In genomic region chr12:106227563-106227840, GRCm38 (mm10) we compare ENCODE assay signal across 11 mouse cellular contexts.
DNase-seq lines count a peak whose midpoint lies in the region; ATAC-seq and TF ChIP-seq lines count a peak whose summit lies in the region.
"Had no signal": no experiment of that assay in that cellular context is flagged by ENCODE, and none has a peak within 500 bp of the region (broad histone marks: within the 10 kb centered on the region; RNA-seq: fewer than 3 reads in every experiment).

No protein-coding gene starts in this region.

- H3K36me3 ChIP-seq in hindbrain, embryonic 10.5 days = no peaks in the 10 kb centered on the region
- no peaks in the 10 kb centered on the region for H3K36me3 ChIP-seq in hindbrain, embryonic 11.5 days (ENCODE audit: control insufficient read depth, insufficient read depth, low read length)
- H3K36me3 ChIP-seq in embryonic facial prominence, embryonic 12.5 days = no peaks in the 10 kb centered on the region
- H3K36me3 ChIP-seq in forebrain, postnatal 0 days (ENCODE audit: insufficient read depth) = no peaks in the 10 kb centered on the region
- no peaks in the 10 kb centered on the region for H3K36me3 ChIP-seq in midbrain, embryonic 15.5 days (replicated peaks)
- H3K36me3 ChIP-seq: liver, embryonic 13.5 days had no signal

- 0 out of 2 replicates have a peak overlapping the region, but pooled peaks have one; percentile 3 for H3K4me3 ChIP-seq in hindbrain, embryonic 10.5 days
- no peak overlapping the region for H3K4me3 ChIP-seq in hindbrain, embryonic 11.5 days (ENCODE audit: low read depth, low read length)
- H3K4me3 ChIP-seq in embryonic facial prominence, embryonic 12.5 days = no peak overlapping the region
- H3K4me3 ChIP-seq in forebrain, postnatal 0 days (ENCODE audit: low read depth, low read length) = peak overlapping the region; percentile 16; the same call in 1 of the 2 replicates
- H3K4me3 ChIP-seq in midbrain, embryonic 15.5 days = no peak overlapping the region
- H3K4me3 ChIP-seq: liver, embryonic 13.5 days had no signal

- H3K9ac ChIP-seq in hindbrain, embryonic 11.5 days (ENCODE audit: low read depth, low read length) = no peak overlapping the region
- H3K9ac ChIP-seq in embryonic facial prominence, embryonic 12.5 days = no peak overlapping the region
- H3K9ac ChIP-seq in forebrain, postnatal 0 days = peak overlapping the region; percentile 42
- no peak overlapping the region for H3K9ac ChIP-seq in midbrain, embryonic 15.5 days
- H3K9ac ChIP-seq: liver, embryonic 13.5 days had no signal

- TF ChIP-seq CTCF in forebrain, postnatal 0 days (IDR thresholded peaks at IDR 0.05; ENCODE audit: low read depth) = no peak

- H3K4me1 ChIP-seq in hindbrain, embryonic 10.5 days (replicated peaks) = peaks cover 32% of the 10 kb centered on the region
- H3K4me1 ChIP-seq in hindbrain, embryonic 11.5 days (replicated peaks; ENCODE audit: control insufficient read depth, insufficient read depth, low read length) = peaks cover 7% of the 10 kb centered on the region
- peaks cover 16% of the 10 kb centered on the region for H3K4me1 ChIP-seq in embryonic facial prominence, embryonic 12.5 days
- H3K4me1 ChIP-seq in forebrain, postnatal 0 days (ENCODE audit: insufficient read depth) = peaks cover 7% of the 10 kb centered on the region; the same call in 1 of the 2 replicates
- H3K4me1 ChIP-seq in midbrain, embryonic 15.5 days = peaks cover 37% of the 10 kb centered on the region
- H3K4me1 ChIP-seq: liver, embryonic 13.5 days had no signal

- no peak overlapping the region; the same call in 1 of the 2 replicates for H3K4me2 ChIP-seq in hindbrain, embryonic 11.5 days (replicated peaks; ENCODE audit: low read depth, low read length)
- H3K4me2 ChIP-seq in embryonic facial prominence, embryonic 12.5 days (replicated peaks) = peak overlapping the region; percentile 43
- H3K4me2 ChIP-seq in forebrain, postnatal 0 days (ENCODE audit: low read depth) = peak overlapping the region; percentile 46
- peak overlapping the region; percentile 44 for H3K4me2 ChIP-seq in midbrain, embryonic 15.5 days
- H3K4me2 ChIP-seq: liver, embryonic 13.5 days had no signal

- ATAC-seq in hindbrain, embryonic 11.5 days (ENCODE audit: low FRiP score) = no peak
- no peak for ATAC-seq in embryonic facial prominence, embryonic 12.5 days (ENCODE audit: insufficient number of reproducible peaks, insufficient read depth, low FRiP score, low TSS enrichment)
- ATAC-seq in forebrain, postnatal 0 days = 0 out of 2 replicates have a peak, but pooled peaks have one; percentile 23
- ATAC-seq in midbrain, embryonic 15.5 days (replicated peaks) = 0 out of 2 replicates have a peak, but pooled peaks have one; percentile 4

- WGBS in hindbrain, embryonic 10.5 days = 41% methylated on average over 8 of the region's 8 CpGs
- WGBS in hindbrain, embryonic 11.5 days = 38% methylated on average over 8 of the region's 8 CpGs
- 38% methylated on average over 8 of the region's 8 CpGs for WGBS in embryonic facial prominence, embryonic 12.5 days
- WGBS in forebrain, postnatal 0 days = 23% methylated on average over 8 of the region's 8 CpGs
- 31% methylated on average over 8 of the region's 8 CpGs for WGBS in midbrain, embryonic 15.5 days

- no peak for DNase-seq in hindbrain, embryonic 10.5 days (ENCODE audit: low spot score)
- no peak for DNase-seq in hindbrain, embryonic 11.5 days (ENCODE audit: low spot score)
- no peak for DNase-seq in forebrain, postnatal 0 days
- no peak for DNase-seq in thymus, postnatal 10 days (ENCODE audit: low spot score in 2 of 2)
- DNase-seq in thymus, postnatal 25 days = no peak
- DNase-seq in cerebellum, adult 9-11 months = no peak
- DNase-seq: cerebellum, postnatal 25 days; liver, embryonic 13.5 days; thymus, adult 2 months had no signal

- H3K9me3 ChIP-seq in hindbrain, embryonic 10.5 days = no peaks in the 10 kb centered on the region
- H3K9me3 ChIP-seq in hindbrain, embryonic 11.5 days (ENCODE audit: control insufficient read depth, low read length) = no peaks in the 10 kb centered on the region
- H3K9me3 ChIP-seq in embryonic facial prominence, embryonic 12.5 days = no peaks in the 10 kb centered on the region
- no peaks in the 10 kb centered on the region for H3K9me3 ChIP-seq in forebrain, postnatal 0 days (ENCODE audit: low read length)
- no peaks in the 10 kb centered on the region for H3K9me3 ChIP-seq in midbrain, embryonic 15.5 days
- H3K9me3 ChIP-seq: liver, embryonic 13.5 days had no signal

- peaks cover 17% of the 10 kb centered on the region for H3K27me3 ChIP-seq in hindbrain, embryonic 10.5 days (ENCODE audit: insufficient read depth, poor library complexity, severe bottlenecking)
- H3K27me3 ChIP-seq in hindbrain, embryonic 11.5 days (ENCODE audit: control insufficient read depth, insufficient read depth, low read length) = no peaks in the 10 kb centered on the region; the same call in 1 of the 2 replicates
- H3K27me3 ChIP-seq in embryonic facial prominence, embryonic 12.5 days = peaks cover 14% of the 10 kb centered on the region; the same call in 1 of the 2 replicates
- no peaks in the 10 kb centered on the region for H3K27me3 ChIP-seq in forebrain, postnatal 0 days (ENCODE audit: insufficient read depth, low read length)
- H3K27me3 ChIP-seq in midbrain, embryonic 15.5 days (replicated peaks) = no peaks in the 10 kb centered on the region
- H3K27me3 ChIP-seq: liver, embryonic 13.5 days had no signal

- peak overlapping the region; percentile 72; the same call in 1 of the 2 replicates for H3K27ac ChIP-seq in hindbrain, embryonic 10.5 days
- H3K27ac ChIP-seq in hindbrain, embryonic 11.5 days (ENCODE audit: low read depth, low read length) = no peak overlapping the region
- H3K27ac ChIP-seq in embryonic facial prominence, embryonic 12.5 days = no peak overlapping the region
- H3K27ac ChIP-seq in forebrain, postnatal 0 days (ENCODE audit: low read depth, low read length) = no peak overlapping the region
- peak overlapping the region; percentile 63 for H3K27ac ChIP-seq in midbrain, embryonic 15.5 days
- H3K27ac ChIP-seq: liver, embryonic 13.5 days had no signal

Comparison
In these comparisons a context has a peak if more than half of its experiments do, and no peak if none do; other contexts are left out.
1. H3K27ac ChIP-seq: peak in hindbrain, embryonic 10.5 days (single experiment) and midbrain, embryonic 15.5 days (single experiment); none in hindbrain, embryonic 11.5 days (single experiment), embryonic facial prominence, embryonic 12.5 days (single experiment) and forebrain, postnatal 0 days (single experiment).
2. H3K4me3 ChIP-seq: peak in hindbrain, embryonic 10.5 days (single experiment) and forebrain, postnatal 0 days (single experiment); none in hindbrain, embryonic 11.5 days (single experiment), embryonic facial prominence, embryonic 12.5 days (single experiment) and midbrain, embryonic 15.5 days (single experiment).
3. ATAC-seq: peak in forebrain, postnatal 0 days (single experiment) and midbrain, embryonic 15.5 days (single experiment); none in hindbrain, embryonic 11.5 days (single experiment) and embryonic facial prominence, embryonic 12.5 days (single experiment).